Mouse (Mus musculus) MEL (cell line): ENCODE data around the gene A3galt2.

Experiments
- CHD2 ChIP-seq: IDR thresholded peaks from 2 replicates; pipeline ENCODE4 v1.6.1; 2011; ENCODE audit warnings: low read length, improper control_type of control experiment
- CTCF ChIP-seq, 3 experiments: IDR thresholded peaks in 2 of 3; conservative IDR thresholded peaks in 1 of 3; 2 replicates each; pipeline ENCODE4 v1.5.1; 2011 to 2012; ENCODE audit warnings: low read length in 3 of 3, low read depth in 2 of 3, mild to moderate bottlenecking in 2 of 3, improper control_type of control experiment in 1 of 3, inconsistent platforms in 1 of 3, mixed read lengths in 1 of 3, moderate library complexity in 1 of 3; ENCODE audit not compliant: control insufficient read depth in 1 of 3, insufficient read depth in 1 of 3, poor library complexity in 1 of 3, severe bottlenecking in 1 of 3
- EP300 ChIP-seq, 2 experiments: IDR thresholded peaks; 2 replicates each; pipeline ENCODE4 v1.6.1; 2011; ENCODE audit warnings: improper control_type of control experiment in 2 of 2, low read length in 2 of 2, low read depth in 1 of 2, mild to moderate bottlenecking in 1 of 2
- GATA1 ChIP-seq: IDR thresholded peaks from 2 replicates; pipeline ENCODE4 v1.6.1; 2011; ENCODE audit warnings: low read depth, low read length, improper control_type of control experiment
- POLR2A ChIP-seq, 2 experiments: IDR thresholded peaks; 2 replicates each; pipeline ENCODE4 v1.6.1; 2011 to 2012; ENCODE audit warnings: low read length in 2 of 2, mild to moderate bottlenecking in 2 of 2, control low read depth in 1 of 2, improper control_type of control experiment in 1 of 2, low read depth in 1 of 2, moderate library complexity in 1 of 2; ENCODE audit not compliant: control insufficient read depth in 1 of 2, insufficient read depth in 1 of 2, poor library complexity in 1 of 2
- TBP ChIP-seq: IDR thresholded peaks from 2 replicates; pipeline ENCODE4 v1.8.0; 2011; ENCODE audit warnings: low read depth, low read length, improper control_type of control experiment
- TCF12 ChIP-seq: IDR thresholded peaks from 2 replicates; pipeline ENCODE4 v1.6.1; 2014; ENCODE audit warnings: low read depth, mild to moderate bottlenecking, inconsistent platforms, low read length, improper control_type of control experiment, moderate library complexity
- USF1 ChIP-seq: IDR thresholded peaks from 2 replicates; pipeline ENCODE4 v1.6.1; 2014; ENCODE audit warnings: low read depth, mild to moderate bottlenecking, inconsistent platforms, low read length, improper control_type of control experiment, moderate library complexity

- TF ChIP-seq USF1 (no peak), CHD2 (no peak), TCF12 (no peak), CTCF (IDR thresholded peaks at IDR 0.05 in 2 of 3, conservative IDR thresholded peaks at IDR 0.05 in 1 of 3; ENCODE audit: control insufficient read depth in 1 of 3, insufficient read depth in 1 of 3, low read depth in 2 of 3, low read length in 3 of 3, poor library complexity in 1 of 3, severe bottlenecking in 1 of 3) (no peak), POLR2A (IDR thresholded peaks at IDR 0.05; ENCODE audit: control insufficient read depth in 1 of 2, insufficient read depth in 1 of 2, low read depth in 1 of 2, low read length in 2 of 2, poor library complexity in 1 of 2) (no peak), TBP (no peak), GATA1 (no peak), EP300 (IDR thresholded peaks at IDR 0.05; ENCODE audit: low read depth in 1 of 2, low read length in 2 of 2) (no peak)
These were observed 30.9 kb downstream of the A3galt2 start for GRCm38 (mm10) chr4:128785921-128786654.
